Mouse (Mus musculus) lung, postnatal 0 days (tissue): ENCODE results near the gene 0610030E20Rik. TPM values are rescaled to one million over a fixed set of nuclear protein-coding genes. Genes with fewer than 3 reads are reported as not detected.

Experiments
- ATAC-seq: fragments of 200-750 bp; cut with Nextera tagmentation; 2 replicates; pipeline ENCODE4 v1.8.0; 2017; ENCODE audit warnings: moderate library complexity
- DNase-seq: peaks from one replicate; pipeline ENCODE4 v3.0.0-alpha.2; 2016; ENCODE audit warnings: low spot score
- H3K27ac ChIP-seq: fragments of 300-500 bp; sonication (generic); 2 replicates; pipeline ENCODE4 v1.5.1; 2014; ENCODE audit warnings: antibody characterized with exemption, mild to moderate bottlenecking, low read length, mixed read lengths
- H3K27me3 ChIP-seq: fragments of 300-500 bp; sonication (generic); replicated peaks from 2 replicates; pipeline ENCODE4 v1.6.1; 2014; ENCODE audit warnings: low read length, mixed read lengths; ENCODE audit not compliant: insufficient read depth
- H3K36me3 ChIP-seq: fragments of 300-500 bp; sonication (generic); 2 replicates; pipeline ENCODE4 v1.6.1; 2014; ENCODE audit warnings: low read length, mixed read lengths; ENCODE audit not compliant: insufficient read depth
- H3K4me1 ChIP-seq: fragments of 300-500 bp; sonication (generic); 2 replicates; pipeline ENCODE4 v1.6.1; 2014; ENCODE audit warnings: antibody characterized with exemption, low read depth, low read length, mixed read lengths; ENCODE audit not compliant: insufficient read depth
- H3K4me2 ChIP-seq: fragments of 300-500 bp; sonication (generic); replicated peaks from 2 replicates; pipeline ENCODE4 v1.6.1; 2014; ENCODE audit warnings: low read depth, mild to moderate bottlenecking, low read length, moderate library complexity, mixed read lengths
- H3K4me3 ChIP-seq: fragments of 300-500 bp; sonication (generic); 2 replicates; pipeline ENCODE4 v1.5.1; 2014; ENCODE audit warnings: low read depth, low read length
- H3K9ac ChIP-seq: fragments of 300-500 bp; sonication (generic); replicated peaks from 2 replicates; pipeline ENCODE4 v1.6.1; 2014; ENCODE audit warnings: low read depth, mild to moderate bottlenecking
- H3K9me3 ChIP-seq: fragments of 300-500 bp; sonication (generic); 2 replicates; pipeline ENCODE4 v1.6.1; 2016; ENCODE audit warnings: low read length, mixed read lengths
- CTCF ChIP-seq: IDR thresholded peaks from 2 replicates; pipeline ENCODE4 v1.5.1; 2016; ENCODE audit warnings: antibody characterized with exemption, mild to moderate bottlenecking
- EP300 ChIP-seq: IDR thresholded peaks from 2 replicates; pipeline ENCODE4 v1.6.1; 2016; ENCODE audit warnings: antibody characterized with exemption, mild to moderate bottlenecking, control low read depth
- WGBS: fragments of 180-500 bp; shearing (Covaris S2); extraction: QIAGEN DNeasy Blood & Tissue Kit; methylation state at CpG from one replicate; pipeline ENCODE4 v1.1.7; 2014; 5-methylcytosine and 5-hydroxymethylcytosine counted together
- polyA plus RNA-seq: library from polyadenylated mRNA; unstranded; fragments of >200 nt; fragmentation: Nextera tagmentation; extraction: Ambion mirVana; gene quantifications from 2 replicates; pipeline ENCODE4 v1.2.1, GENCODE M21; 2015

0610030E20Rik gene
- polyA plus RNA-seq, result 23.0 and 24.2 TPM in 2 replicates

DNA sequence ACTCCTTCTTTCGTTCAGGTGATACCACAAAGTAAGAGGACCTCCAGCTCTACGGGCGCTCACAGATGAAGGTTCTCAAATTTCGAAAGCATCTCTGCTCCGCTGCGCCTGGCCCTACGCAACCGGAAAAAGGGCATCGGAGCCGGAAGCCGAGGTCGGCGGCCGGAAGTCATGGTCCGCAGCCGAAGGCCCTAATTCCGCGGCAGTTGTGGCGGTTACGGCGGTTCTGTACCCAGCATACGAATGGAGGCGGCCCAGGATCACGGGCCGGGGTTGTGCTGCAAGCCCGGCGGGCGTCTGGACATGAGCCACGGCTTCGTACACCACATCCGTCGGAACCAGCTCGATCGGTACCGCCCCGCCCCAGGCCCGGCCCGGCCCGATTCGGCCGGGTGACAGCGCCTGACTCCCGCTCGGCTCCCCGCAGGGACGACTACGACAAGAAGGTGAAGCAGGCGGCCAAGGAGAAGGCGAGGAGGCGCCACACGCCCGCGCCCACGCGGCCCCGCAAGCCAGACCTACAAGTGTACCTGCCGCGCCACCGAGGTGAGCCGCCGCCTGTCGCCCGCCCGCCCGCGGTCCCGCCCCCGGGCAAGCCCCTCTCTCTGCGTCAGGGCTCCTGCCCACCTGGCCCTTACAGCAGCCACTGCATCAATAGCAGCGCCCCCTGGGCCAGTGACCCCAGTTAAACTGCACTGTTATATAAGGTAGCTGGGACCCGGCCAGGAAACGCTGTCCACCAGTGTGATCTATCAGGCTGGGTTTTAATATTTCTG, at the start of gene 0610030E20Rik:
Gene 0610030E20Rik (plus strand): TSS at position 152 of the 776 bp plus-strand sequence.
- TF ChIP-seq CTCF, result peak; percentile 41
- peak; percentile 29; the same call in 1 of the 2 replicates for TF ChIP-seq EP300
- Histone ChIP-seq H3K4me3 (peak within 1 kb of the TSS; percentile 62), H3K4me2 (peak within 1 kb of the TSS; percentile 86), H3K27me3 (no peaks in the 10 kb centered on the region), H3K9me3 (no peaks in the 10 kb centered on the region), H3K9ac (peak within 1 kb of the TSS; percentile 86), H3K36me3 (no peaks in the 10 kb centered on the region), H3K4me1 (peaks cover 10% of the 10 kb centered on the region; the same call in 1 of the 2 replicates), H3K27ac (peak within 1 kb of the TSS; percentile 92)
- WGBS, result under 1% methylated on average over 57 of the region's 72 CpGs
- peak; percentile 66 for ATAC-seq
- peak; percentile 78 for DNase-seq

DNA sequence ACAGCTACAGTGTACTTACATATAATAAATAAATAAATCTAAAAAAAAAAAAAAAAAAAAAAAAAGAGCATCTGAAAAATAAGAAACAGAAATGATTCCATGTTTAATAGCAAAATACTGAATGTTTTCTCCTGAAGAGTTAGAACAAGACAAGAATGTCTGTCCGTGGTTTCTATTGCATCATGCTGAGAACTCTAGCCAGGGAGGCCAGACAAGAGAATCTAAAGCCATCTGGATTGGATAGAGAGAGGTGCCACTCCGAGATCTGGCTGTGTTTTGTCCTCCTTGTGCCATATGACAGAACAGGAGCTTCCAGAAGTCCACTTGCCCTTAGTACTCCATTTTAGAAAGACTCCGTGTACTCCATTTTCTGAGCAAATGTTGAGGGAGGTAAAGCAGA, 49.3 kb upstream of the 0610030E20Rik start:
- Histone ChIP-seq H3K9ac (no peak overlapping the region), H3K4me1 (peaks cover 6% of the 10 kb centered on the region; the same call in 1 of the 2 replicates), H3K4me3 (no peak overlapping the region), H3K27ac (no peak overlapping the region), H3K9me3 (no peaks in the 10 kb centered on the region), H3K36me3 (no peaks in the 10 kb centered on the region), H3K4me2 (no peak overlapping the region), H3K27me3 (no peaks in the 10 kb centered on the region)
- WGBS, result 73% methylated on average over 3 of the region's 3 CpGs
- TF ChIP-seq CTCF (no peak), EP300 (no peak)
- DNase-seq (peak; percentile 56), ATAC-seq (no peak)

DNA sequence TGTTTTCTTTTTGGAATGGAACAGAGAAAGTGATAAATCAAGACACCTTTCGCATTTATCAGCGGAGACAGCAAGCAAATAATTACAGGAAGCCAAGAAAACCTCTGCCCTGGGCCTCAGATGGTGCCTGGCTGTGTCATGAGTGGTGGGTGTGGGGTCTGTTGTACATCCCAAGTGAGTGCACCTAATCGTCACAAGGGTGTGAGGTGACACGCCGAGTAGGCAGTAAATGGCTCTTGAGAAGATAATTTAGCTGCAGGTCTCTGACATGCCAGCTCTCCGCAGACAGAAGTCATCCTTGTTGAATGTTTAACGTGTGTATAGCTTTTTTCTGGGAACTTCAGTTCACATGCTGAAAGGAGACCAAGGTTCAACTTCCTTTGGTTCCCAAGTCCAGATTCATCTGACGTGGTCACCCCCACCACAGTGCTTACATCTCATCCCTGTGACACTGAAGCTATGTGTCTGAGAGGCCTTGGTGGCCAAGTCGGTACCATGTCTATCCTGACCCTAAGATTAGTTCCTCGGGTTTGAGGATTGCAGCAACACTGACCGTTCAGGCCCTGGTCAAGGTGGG, 44.7 kb upstream of the 0610030E20Rik start:
- H3K36me3 ChIP-seq, result no peaks in the 10 kb centered on the region
- TF ChIP-seq CTCF, result no peak
- TF ChIP-seq EP300, result no peak
- H3K4me2 ChIP-seq, result no peak overlapping the region
- 74% methylated on average over 11 of the region's 11 CpGs for WGBS
- no peak for DNase-seq
- H3K9me3 ChIP-seq, result no peaks in the 10 kb centered on the region
- no peak for ATAC-seq
- peak overlapping the region; percentile 68; the same call in 1 of the 2 replicates for H3K27ac ChIP-seq
- H3K9ac ChIP-seq, result no peak overlapping the region
- H3K4me3 ChIP-seq, result no peak overlapping the region
- peaks cover 22% of the 10 kb centered on the region; the same call in 1 of the 2 replicates for H3K4me1 ChIP-seq
- H3K27me3 ChIP-seq, result no peaks in the 10 kb centered on the region

DNA sequence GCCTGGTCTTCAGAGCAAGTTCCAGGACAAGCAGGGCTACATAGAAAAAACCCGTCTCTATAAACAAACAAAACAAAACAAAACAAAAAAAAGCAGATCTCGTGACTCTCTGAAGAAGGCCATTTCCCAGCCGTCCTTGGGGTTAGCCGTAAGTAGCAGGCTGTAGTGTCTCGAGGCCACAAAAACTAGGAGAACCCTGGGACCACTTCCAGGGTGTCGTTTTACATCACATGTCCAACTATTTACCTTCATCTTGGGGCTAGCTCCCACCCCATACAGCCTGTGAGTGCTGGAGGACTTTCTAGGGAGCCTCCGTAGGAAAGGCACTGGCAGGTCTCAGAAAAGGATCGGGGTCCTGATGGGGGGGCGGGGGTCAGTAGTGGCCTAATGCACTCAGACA, 43.6 kb upstream of the 0610030E20Rik start:
- Histone ChIP-seq H3K27ac (peak overlapping the region; percentile 68), H3K4me2 (no peak overlapping the region), H3K4me3 (no peak overlapping the region), H3K9me3 (no peaks in the 10 kb centered on the region), H3K27me3 (no peaks in the 10 kb centered on the region), H3K36me3 (no peaks in the 10 kb centered on the region), H3K9ac (no peak overlapping the region), H3K4me1 (peaks cover 22% of the 10 kb centered on the region; the same call in 1 of the 2 replicates)
- DNase-seq (peak; percentile 70), ATAC-seq (peak; percentile 19)
- TF ChIP-seq CTCF (no peak), EP300 (no peak)
- 34% methylated on average over 9 of the region's 9 CpGs for WGBS

DNA sequence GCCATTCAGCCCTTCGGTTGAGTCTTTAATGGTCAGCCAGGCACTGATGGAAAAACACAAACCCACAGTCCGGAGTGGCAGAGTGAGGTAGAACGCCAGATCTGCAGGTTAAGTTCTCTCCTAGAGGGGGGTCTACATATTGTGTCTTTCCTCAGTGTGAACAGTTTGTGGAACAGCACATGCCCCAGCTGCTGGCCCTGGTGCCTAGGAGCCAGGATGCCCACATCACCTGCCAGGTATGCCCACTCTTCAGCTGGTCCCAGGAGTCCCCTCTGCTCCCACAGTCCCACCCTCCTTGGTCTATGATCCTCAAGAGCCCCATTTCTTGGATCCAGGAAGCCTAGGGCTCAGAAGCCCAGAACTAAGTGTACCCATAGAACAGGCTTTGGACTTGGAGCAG, 34.9 kb upstream of the 0610030E20Rik start:
- WGBS, result 78% methylated on average over 3 of the region's 3 CpGs
- no peak for TF ChIP-seq CTCF
- no peak for TF ChIP-seq EP300
- ATAC-seq, result no peak

DNA sequence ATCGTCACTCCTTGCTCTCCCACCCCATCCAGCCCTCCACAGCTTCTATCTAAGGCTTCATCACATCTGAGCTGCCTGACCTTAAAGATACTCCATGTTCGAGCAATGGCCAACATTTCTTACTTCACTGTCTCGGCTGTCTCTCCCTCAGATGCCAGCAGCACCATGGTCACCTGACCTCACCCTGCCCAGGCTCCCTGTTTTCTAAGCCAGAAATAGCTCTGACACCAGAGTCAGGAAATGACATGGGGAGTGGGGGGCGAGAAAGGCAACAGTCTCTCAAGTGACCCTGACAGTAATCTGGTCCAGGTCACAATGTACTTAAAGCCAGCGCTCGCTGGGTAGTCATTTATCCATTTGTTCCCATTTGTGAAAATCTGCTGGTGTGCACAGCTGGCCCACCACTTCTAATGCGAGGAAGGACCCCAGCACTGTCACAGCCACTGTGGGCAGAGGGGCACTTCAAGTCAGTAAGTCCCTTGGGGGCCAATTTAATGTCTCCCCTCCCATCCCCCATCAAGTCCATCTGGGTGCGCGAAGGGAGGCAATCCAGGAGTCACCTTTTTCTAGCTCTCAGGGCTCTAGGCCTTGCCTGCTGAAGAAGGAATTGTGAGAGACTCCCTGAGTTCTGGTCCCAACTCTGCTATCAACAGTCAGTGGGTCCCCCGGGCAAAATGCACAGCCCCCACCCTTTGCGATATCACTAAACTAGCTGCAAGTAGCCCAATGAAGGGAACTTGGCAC, 33.8 kb upstream of the 0610030E20Rik start:
- no peak for ATAC-seq
- Histone ChIP-seq H3K4me1 (no peaks in the 10 kb centered on the region), H3K27me3 (no peaks in the 10 kb centered on the region), H3K9me3 (no peaks in the 10 kb centered on the region), H3K4me2 (no peak overlapping the region), H3K27ac (no peak overlapping the region), H3K36me3 (peaks cover 13% of the 10 kb centered on the region), H3K4me3 (no peak overlapping the region), H3K9ac (no peak overlapping the region)
- DNase-seq, result no peak
- 0 out of 2 replicates have a peak, but pooled peaks have one; percentile 19 for TF ChIP-seq EP300
- no peak for TF ChIP-seq CTCF
- 81% methylated on average over 11 of the region's 11 CpGs for WGBS

More for the DNA sequence above, 34.9 kb upstream of the 0610030E20Rik start:
- Histone ChIP-seq H3K27me3 (no peaks in the 10 kb centered on the region), H3K9ac (no peak overlapping the region), H3K4me1 (no peaks in the 10 kb centered on the region), H3K27ac (no peak overlapping the region), H3K4me3 (no peak overlapping the region), H3K36me3 (peaks cover 8% of the 10 kb centered on the region; the same call in 1 of the 2 replicates), H3K4me2 (no peak overlapping the region), H3K9me3 (no peaks in the 10 kb centered on the region)
- DNase-seq, result no peak
